Mouse (Mus musculus): ENCODE results near the gene Sox5.

Sox5 gene

DNA sequence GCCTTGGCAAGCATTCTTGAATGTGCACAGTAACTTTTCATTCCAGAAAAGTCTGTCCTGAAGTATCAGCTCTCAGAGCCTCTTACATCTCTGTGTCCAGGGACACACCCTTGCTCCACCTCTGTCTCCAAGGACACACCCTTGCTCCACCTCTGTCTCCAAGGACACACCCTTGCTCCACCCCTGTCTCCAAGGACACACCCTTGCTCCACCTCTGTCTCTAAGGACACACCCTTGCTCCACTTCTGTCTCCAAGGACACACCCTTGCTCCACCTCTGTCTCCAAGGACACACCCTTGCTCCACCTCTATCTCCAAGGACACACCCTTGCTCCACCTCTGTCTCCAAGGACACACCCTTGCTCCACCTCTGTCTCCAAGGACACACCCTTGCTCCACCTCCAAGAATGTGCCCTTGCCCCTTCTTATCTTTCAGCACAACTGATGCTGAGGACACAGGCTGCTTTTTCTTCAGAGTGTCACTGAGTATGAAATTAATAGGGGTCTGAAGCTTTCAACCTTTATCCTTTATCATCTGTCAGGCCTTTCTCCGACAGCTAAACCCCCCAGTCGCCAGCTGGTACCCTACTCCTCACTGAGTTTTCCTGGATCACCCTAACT, 452.4 kb downstream of the Sox5 start:
- CTCF ChIA-PET, result no interaction called here

DNA sequence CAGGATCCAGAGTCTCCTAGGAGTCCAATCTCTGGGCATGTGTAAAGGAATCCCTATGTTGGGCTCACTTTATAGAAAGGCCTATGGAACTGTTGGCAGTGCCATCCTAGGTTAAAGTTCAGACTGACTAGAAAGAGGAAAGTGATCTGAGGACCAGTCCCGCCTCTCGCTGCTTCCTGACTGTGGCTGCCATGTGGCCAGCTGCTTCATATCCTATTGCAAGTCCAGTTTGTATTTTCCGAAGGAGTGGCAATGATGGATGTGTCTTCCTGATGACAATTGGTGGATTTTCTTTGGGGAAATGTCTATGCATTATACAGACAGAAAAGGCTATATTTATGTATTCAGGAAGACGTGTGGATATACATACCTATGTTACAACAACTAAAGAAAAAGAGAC, 453.0 kb downstream of the Sox5 start:
- CTCF ChIA-PET, result no interaction called here

- CTCF ChIA-PET, result no interaction called here
These were observed 455.0 kb downstream of the Sox5 start for GRCm38 (mm10) chr6:144326817-144327216.

GRCm38 (mm10) chr6:144323372-144323771, 458.4 kb downstream of the Sox5 start:
- CTCF ChIA-PET, result no interaction called here

DNA sequence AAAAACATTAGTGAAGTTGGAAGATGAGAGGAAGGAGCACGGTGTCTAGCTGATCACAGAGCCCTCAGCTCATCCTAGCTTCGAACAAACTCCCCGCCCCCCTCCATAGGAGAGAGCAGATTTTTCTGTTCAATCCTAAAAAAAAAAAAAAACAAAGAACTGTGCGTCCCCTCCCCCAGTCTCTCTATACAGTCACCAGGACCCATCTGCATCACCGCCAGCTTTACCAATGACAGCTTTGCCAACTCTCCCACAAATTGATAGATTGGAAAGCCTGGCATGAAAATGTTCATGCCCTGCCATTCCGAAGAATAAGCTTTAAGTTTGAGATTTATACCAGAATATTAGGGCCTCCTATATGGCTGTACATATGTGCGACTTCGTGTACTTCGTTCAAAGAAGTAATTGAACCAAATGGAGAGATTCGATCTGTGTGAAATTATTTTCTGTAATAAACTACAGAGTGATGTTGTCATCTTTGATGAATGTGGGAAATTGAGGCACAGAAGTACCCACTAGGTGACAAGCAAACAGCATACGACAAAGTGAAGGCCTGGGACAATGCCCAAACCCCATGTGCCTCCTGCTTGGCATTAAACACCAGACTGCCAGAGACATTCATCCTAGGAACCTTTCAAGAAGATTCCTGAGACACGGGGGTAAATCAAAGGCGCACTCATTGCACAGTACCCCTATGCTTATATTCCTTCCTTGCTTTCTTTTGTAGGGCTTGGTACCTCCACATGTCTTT, 459.3 kb downstream of the Sox5 start:
- CTCF ChIA-PET, result no interaction called here

DNA sequence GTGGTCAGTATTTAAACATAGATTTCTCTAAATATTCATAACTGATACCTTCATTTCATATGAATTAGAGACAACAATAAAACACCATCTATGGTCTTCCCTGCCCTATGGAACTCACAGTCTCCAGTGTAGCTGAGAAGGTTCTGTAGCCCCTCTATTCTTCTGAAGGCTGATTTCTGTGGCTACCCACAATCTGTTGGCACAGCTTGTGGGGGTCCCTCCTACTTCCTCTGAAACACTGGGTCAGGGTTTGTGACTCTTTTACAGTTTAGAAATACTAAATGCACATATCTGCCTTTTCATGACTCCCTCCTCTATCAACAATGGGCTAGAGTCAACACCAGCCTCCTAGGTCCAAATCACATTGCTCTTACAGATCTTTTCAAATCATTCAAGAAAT, 461.4 kb downstream of the Sox5 start:
- CTCF ChIA-PET, result no interaction called here

DNA sequence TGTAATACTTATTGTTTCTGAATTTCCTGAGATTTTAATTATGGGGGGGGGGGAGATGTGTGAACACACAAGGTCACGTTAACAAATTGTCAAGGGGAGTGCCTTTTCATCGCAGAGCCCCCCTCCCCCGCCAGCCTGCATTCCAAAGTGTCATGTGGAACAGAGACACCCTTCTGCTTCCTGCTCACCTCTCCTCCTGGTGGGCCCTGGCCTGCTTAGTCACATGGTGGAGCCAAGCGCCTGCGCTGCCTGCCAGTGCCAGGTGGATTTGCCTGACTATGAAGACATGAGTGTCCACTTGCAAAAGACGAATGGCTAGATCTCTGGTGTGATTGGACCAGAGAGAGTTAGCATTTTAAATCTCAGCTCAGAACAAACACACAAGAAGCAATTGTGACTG, 462.1 kb downstream of the Sox5 start:
- CTCF ChIA-PET, result no interaction called here

GRCm38 (mm10) chr6:144312781-144313754, 468.7 kb downstream of the Sox5 start:
- CTCF ChIA-PET, result no interaction called here

GRCm38 (mm10) chr6:144312282-144312780, 469.4 kb downstream of the Sox5 start:
- CTCF ChIA-PET, result no interaction called here

DNA sequence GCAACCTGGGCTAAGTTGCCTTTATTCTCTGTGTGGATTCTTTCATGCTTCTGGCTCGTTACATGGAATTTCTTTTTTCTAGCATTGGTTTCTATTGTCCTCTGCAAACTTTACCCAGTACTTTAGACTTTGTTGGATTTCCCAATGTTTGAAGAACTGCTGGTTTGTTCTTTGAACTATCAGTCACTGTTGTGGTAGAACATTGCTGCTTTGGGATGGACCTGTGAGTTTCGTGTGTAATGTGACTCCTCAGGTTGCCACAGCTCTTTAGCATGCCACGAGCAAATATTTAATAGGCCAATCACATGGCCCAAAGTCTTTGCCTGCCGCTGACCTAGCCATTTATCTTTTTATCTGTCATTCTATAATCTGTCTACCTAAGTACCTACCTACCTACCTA, 470.0 kb downstream of the Sox5 start:
- CTCF ChIA-PET, result no interaction called here

- CTCF ChIA-PET, result no interaction called here
These were observed 472.6 kb downstream of the Sox5 start for GRCm38 (mm10) chr6:144309171-144309570.

GRCm38 (mm10) chr6:144307551-144308149, 474.1 kb downstream of the Sox5 start:
- CTCF ChIA-PET, result no interaction called here

DNA sequence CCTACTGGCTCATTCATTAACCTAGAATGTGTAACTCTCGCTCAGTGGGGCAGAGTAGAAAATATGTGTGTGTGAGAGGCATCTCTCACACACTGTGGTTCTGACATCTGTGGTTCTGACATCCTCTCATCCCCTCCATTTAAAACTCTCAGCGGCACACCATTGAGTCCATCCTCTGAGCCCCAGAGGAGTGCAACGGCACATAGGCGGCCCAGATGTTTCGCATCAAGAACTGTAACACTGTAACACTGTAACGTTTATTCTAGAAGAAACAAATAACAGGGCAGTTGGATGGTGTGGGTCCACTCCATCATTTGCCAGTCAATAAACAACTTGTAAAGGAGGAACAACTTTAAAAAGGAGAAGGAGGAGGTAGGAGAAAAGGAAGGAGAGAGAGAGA, 479.0 kb downstream of the Sox5 start:
- CTCF ChIA-PET, result no interaction called here

DNA sequence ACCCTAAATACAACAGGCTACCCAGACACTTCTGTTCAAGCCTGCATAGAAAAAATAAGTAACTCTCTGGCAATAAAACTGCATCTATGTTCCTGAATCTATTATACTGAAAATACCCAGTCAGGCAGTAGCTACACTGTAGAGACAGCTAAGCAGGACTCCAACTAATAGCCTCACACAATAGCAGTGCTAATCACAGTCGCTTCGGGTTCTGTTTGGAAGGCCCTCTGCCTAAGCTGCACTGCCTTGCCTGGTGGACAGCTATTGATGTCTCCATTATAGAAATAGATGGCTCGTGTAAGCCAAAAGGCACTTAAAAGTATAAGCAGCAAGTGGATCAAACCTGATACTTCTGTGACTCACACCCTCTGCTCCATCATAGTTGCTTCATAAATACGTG, 480.7 kb downstream of the Sox5 start:
- CTCF ChIA-PET, result no interaction called here

- CTCF ChIA-PET, result no interaction called here
These were observed 482.3 kb downstream of the Sox5 start for GRCm38 (mm10) chr6:144299503-144299858.

- CTCF ChIA-PET, result no interaction called here
These were observed 482.9 kb downstream of the Sox5 start for GRCm38 (mm10) chr6:144298641-144299502.

DNA sequence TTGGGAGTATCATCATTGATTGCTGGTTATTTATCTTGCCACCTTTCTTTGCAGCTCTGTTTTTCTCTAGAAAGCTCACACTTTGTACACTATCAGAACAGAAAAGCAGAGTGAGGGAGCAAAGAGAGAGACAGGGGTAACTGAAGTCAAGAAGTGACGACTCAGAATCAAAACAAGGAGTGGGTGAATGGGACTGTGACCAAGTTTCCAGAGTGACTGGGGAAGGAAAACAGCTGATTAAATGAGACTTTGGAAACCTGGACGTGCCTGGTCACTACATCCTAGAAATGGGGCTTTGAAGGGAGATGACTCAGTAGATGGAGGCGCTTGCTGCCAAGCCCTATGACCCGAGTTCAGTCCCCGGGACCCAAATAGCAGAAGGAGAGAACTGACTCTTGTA, 483.9 kb downstream of the Sox5 start:
- CTCF ChIA-PET, result no interaction called here

- CTCF ChIA-PET, result no interaction called here
These were observed 484.6 kb downstream of the Sox5 start for GRCm38 (mm10) chr6:144297131-144297530.

GRCm38 (mm10) chr6:144291526-144291925, 490.3 kb downstream of the Sox5 start:
- CTCF ChIA-PET, result no interaction called here

DNA sequence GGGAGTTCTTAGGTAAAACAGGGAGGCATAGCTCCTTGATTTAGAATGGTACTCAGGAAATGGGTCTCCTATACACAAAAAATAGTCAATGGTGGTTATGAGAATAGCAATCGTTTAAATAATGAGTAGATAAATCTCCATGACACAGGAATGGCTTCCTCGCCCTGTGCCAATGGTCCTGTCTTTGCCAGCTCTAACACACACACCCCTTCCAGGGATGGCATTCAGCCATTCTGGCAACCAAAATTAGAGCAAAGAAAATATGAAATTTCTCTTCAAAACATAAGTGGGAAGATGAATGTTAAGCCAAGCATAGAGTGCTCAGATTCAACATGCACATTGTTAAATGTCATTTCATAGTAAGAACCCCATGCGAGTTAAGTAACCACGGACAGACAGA, 495.7 kb downstream of the Sox5 start:
- CTCF ChIA-PET, result no interaction called here

GRCm38 (mm10) chr6:144283191-144283590, 498.6 kb downstream of the Sox5 start:
- CTCF ChIA-PET, result no interaction called here
